Mouse (Mus musculus) subcutaneous adipose tissue, adult 2 months (tissue): ENCODE results near the gene Ldb2. TPM values are rescaled to one million over a fixed set of nuclear protein-coding genes. Genes with fewer than 3 reads are reported as not detected.

ENCODE experiments used
- polyA plus RNA-seq: library from polyadenylated mRNA; depleted of rRNA; stranded (reverse); fragments of >200 nt; gene quantifications from 2 replicates; pipeline ENCODE4 v1.2.3, GENCODE M21; 2012; ENCODE audit warnings: low replicate concordance; rRNA removed

Ldb2 gene
- polyA plus RNA-seq = 32.1 and 49.2 TPM in 2 replicates

DNA sequence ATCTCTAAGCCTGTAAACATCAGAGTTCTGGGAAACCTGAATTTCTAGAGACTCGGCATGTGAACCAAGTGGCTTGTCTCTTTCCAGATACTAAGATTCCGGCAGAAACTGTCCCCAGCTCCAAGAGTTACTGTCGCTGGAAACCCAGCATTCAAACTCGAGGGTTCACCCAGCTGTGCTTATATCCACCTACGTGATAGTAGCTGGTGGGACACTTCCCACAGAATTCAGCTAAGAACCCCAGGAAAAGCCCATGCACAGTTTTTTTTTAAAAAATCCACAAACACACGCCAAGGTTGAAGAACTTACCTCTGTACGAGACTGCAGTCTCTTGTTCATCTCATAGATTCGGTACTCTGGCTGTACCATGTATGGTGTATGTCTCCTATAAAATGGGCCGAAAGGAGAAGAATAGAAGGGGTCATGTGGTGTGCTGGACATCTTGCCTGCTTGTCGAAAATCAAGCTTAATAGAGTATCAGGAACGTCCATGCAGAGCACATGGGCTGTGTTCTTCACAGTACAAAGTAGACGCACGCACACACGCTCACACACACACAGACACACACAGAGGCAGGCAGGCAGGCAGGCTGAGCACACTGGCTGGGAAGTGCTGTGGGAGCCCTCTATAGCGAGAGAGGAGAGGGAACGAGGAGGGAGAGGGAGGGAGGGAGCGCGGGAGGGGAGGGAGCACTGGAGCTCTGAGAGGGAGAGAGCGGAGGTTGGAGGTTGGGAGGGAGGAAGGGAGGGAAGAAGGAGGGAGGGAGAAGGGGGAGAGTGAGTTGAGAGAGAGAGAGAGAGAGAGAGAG, at the start of gene Ldb2:
Ldb2 (minus strand) TSS at position 628 of the 808 bp plus-strand sequence.

